Mouse (Mus musculus) 3T3-L1 (cell line): ENCODE data around the gene Smarcd2.
A peak's percentile ranks its signal among the peaks of the same experiment; 100 is the strongest.
"Not testable (repeated sequence)": the region's sequence is repeated elsewhere in the genome, so short reads cannot be mapped to it uniquely, and the experiment has no call there.

ENCODE experiments used
- DNase-seq: peaks from one replicate; pipeline ENCODE4 v3.0.0-alpha.2; 2015; ENCODE audit warnings: low read depth, low spot score

Smarcd2 gene

GRCm38 (mm10) chr11:106249326-106249725, 23.4 kb downstream of the Smarcd2 start:
- no peak for DNase-seq

- DNase-seq: peak; percentile 54
Measured at GRCm38 (mm10) chr11:106246834-106247233, 25.9 kb downstream of the Smarcd2 start.

DNA sequence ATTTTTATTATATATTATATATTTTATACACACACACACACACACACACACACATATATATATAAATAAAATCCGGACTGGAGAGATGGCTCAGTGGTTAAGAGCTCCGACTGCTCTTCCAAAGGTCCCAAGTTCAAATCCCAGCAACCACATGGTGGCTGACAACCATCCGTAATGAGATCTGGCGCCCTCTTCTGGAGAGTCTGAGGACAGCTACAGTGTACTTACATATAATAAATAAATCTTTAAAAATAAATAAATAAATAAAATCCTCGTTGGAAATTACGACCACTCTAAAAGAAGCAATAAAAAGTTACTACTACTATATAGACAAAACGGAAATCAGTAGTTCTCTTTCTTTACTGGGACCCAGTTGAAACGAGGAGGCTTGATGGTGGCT, 38.8 kb downstream of the Smarcd2 start:
- not testable (repeated sequence) for DNase-seq

DNA sequence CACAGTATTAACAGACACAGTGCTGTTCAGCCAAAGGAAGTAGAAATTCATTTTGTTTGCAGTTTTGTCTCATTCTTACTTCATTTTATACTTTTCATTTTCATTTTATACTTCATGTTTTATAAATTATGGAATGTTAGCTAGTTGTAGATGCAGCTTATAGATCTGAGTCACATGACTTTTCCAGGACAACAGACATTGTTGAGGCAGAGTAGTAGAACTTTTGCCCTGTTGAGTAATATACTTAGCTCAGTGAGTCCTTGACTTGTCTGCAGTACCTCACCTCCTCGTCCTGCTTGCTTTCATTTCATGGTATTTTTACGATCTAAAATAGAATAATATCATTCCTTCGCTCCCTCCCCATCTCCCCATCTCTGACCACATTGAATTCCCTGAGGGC, 52.2 kb downstream of the Smarcd2 start:
- DNase-seq: no peak

- DNase-seq: peak; percentile 97
Measured at GRCm38 (mm10) chr11:106216730-106217490, 55.9 kb downstream of the Smarcd2 start, which contains the start of gene Ddx42. Ddx42 (plus strand) TSS chr11:106216926.

DNA sequence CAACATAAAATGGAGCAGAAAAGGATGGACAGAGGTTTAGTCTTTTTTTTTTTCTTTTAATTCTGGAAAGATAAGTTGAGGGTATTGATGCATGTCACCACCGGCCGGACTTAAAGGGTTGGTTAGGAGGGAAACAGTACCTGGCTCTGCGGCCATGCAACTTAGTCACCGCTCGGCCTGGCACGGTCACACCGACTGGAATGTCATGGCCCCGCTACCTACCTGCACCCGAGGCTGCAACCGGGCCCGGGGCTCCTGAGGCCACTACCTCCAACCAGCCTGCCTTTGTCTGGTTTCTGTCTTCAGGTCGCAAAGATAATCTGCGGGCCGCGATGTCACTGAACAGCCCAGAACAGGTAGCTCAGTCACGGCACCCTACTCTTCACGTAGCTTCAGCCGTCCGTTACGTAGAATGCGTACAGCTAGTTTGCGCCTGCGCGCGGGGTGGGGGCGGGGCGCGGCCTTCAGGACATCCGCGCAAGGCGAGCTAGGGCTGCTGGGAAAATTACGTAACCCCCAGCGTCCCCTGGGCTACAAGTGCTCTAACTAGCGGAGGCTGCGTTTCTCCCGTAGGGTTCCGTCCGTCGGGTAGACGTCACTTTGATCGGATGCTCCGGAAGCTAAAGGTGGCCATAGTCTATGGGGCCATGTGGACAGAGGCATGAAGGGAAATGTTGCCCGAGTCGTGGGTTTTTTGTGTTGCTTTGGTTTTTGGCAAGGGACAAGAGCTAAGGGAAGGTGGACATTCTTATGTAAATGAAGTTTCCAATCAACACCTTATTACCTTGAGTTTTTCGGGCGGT, 56.6 kb downstream of the Smarcd2 start, which contains the start of gene Ccdc47:
TSS of gene Ccdc47 (minus strand) at position 418 of the 803 bp plus-strand sequence.
- peak; percentile 99 for DNase-seq

DNA sequence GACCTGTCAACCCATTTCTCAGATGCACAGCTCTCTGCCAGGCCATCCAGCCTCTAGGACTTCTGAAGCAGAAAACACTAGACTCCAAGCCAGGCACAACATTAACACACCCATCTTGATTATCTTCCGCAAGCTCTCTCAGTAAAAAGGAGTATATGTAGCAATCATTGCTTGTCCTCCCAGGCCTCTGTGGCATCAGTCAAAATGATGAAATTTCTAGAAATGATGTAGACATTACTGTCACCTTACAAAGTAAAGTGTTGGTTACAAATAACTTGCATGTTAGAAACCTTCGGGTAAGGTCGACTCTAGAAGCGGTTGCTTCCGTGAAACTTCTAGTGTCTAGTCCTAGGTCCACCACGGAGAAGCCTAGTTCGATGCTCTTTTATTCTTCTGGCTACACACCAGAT, 57.3 kb downstream of the Smarcd2 start:
- DNase-seq: peak; percentile 35

DNA sequence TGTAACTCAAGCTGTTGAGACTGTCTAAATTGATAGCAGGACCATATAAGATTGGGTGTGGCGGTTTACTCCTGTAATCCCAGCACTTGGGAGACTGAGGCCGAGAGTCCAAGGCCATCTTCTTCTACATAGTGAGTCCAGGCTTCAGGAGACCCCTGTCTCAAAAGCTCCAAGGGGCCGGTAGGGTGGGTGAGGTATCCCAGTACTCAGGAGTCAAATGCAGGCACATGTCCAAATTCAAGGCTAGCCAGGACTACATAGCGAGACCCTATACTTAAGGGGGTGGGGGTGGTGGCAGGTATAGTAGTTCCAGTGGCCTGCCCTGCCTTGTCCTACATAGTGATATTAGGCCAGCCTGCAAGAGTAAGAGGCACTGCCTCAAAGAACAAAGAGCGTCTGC, 57.9 kb downstream of the Smarcd2 start:
- no peak for DNase-seq
